Mouse (Mus musculus): ENCODE measurements at regions not wholly inside any gene's neighbourhood (a gene's known extent, or its start where the extent isn't known, plus 50 kb on each side); places are given as distances from the start of the nearest gene placed in this dataset.
A peak's percentile ranks its signal among the peaks of the same experiment; 100 is the strongest.

GRCm38 (mm10) chr10:66911261-66911911, 184.5 kb upstream of the Jmjd1c start:
- DNase-seq: peak; percentile 32

- DNase-seq: no peak
Measured at GRCm38 (mm10) chr10:66912440-66912839, 183.5 kb upstream of the Jmjd1c start.

GRCm38 (mm10) chr10:66913187-66913586, 182.7 kb upstream of the Jmjd1c start:
- no peak for DNase-seq

- DNase-seq: no peak
Measured at GRCm38 (mm10) chr10:66913627-66914026, 182.3 kb upstream of the Jmjd1c start.

- peak; percentile 47 for DNase-seq
Measured at GRCm38 (mm10) chr10:66914288-66914975, 181.5 kb upstream of the Jmjd1c start.

- DNase-seq: no peak
Measured at GRCm38 (mm10) chr10:66915801-66916200, 180.1 kb upstream of the Jmjd1c start.

GRCm38 (mm10) chr10:66917725-66918124, 178.2 kb upstream of the Jmjd1c start:
- no peak for DNase-seq

- no peak for DNase-seq
Measured at GRCm38 (mm10) chr10:66918713-66919112, 177.2 kb upstream of the Jmjd1c start.

- DNase-seq: peak; percentile 87
Measured at GRCm38 (mm10) chr10:66919953-66920760, 175.8 kb upstream of the Jmjd1c start.

- peak; percentile 96 for DNase-seq
Measured at GRCm38 (mm10) chr10:66920761-66921684, 174.9 kb upstream of the Jmjd1c start.

- no peak for DNase-seq
Measured at GRCm38 (mm10) chr10:66921776-66922175, 174.1 kb upstream of the Jmjd1c start.

GRCm38 (mm10) chr10:66922314-66922713, 173.6 kb upstream of the Jmjd1c start:
- peak; percentile 9 for DNase-seq

GRCm38 (mm10) chr10:66923947-66924346, 172.0 kb upstream of the Jmjd1c start:
- no peak for DNase-seq

- DNase-seq: no peak
Measured at GRCm38 (mm10) chr10:66924418-66924817, 171.5 kb upstream of the Jmjd1c start.

GRCm38 (mm10) chr10:66925553-66926127, 170.3 kb upstream of the Jmjd1c start:
- no peak for DNase-seq

- no peak for DNase-seq
Measured at GRCm38 (mm10) chr10:66927651-66928050, 168.3 kb upstream of the Jmjd1c start.

- DNase-seq: peak; percentile 40
Measured at GRCm38 (mm10) chr10:66928211-66928990, 167.5 kb upstream of the Jmjd1c start.

GRCm38 (mm10) chr10:66930563-66930962, 165.4 kb upstream of the Jmjd1c start:
- DNase-seq: no peak

GRCm38 (mm10) chr10:66931505-66931904, 164.4 kb upstream of the Jmjd1c start:
- peak; percentile 24 for DNase-seq

GRCm38 (mm10) chr10:66932544-66932943, 163.4 kb upstream of the Jmjd1c start:
- DNase-seq: no peak

GRCm38 (mm10) chr10:66933689-66934088, 162.2 kb upstream of the Jmjd1c start:
- DNase-seq: no peak
